ENCODE assay signal across 25 mouse cellular contexts in genomic region chr17:56309191-56309945, GRCm38 (mm10). TPM values are rescaled to one million over a fixed set of nuclear protein-coding genes. Genes with fewer than 3 reads are reported as not detected.
A peak's percentile ranks its signal among the peaks of the same experiment; 100 is the strongest.
DNase-seq lines count a peak whose midpoint lies in the region; ATAC-seq and TF ChIP-seq lines count a peak whose summit lies in the region.
"Had no signal": no experiment of that assay in that cellular context is flagged by ENCODE, and none has a peak within 500 bp of the region (broad histone marks: within the 10 kb centered on the region; RNA-seq: fewer than 3 reads in every experiment).

No protein-coding gene starts in this region.

- 79% methylated on average over 15 of the region's 15 CpGs for WGBS in kidney, embryonic 15.5 days
- 89% methylated on average over 15 of the region's 15 CpGs for WGBS in embryonic facial prominence, embryonic 12.5 days
- WGBS in forebrain, postnatal 0 days, result 86% methylated on average over 15 of the region's 15 CpGs

- no peak for TF ChIP-seq CTCF in forebrain, postnatal 0 days (IDR thresholded peaks at IDR 0.05; ENCODE audit: low read depth)

- 0 out of 2 replicates have a peak overlapping the region, but pooled peaks have one; percentile 7 for H3K9ac ChIP-seq in kidney, embryonic 15.5 days
- 0 out of 2 replicates have a peak overlapping the region, but pooled peaks have one; percentile 10 for H3K9ac ChIP-seq in embryonic facial prominence, embryonic 12.5 days
- no peak overlapping the region for H3K9ac ChIP-seq in forebrain, postnatal 0 days
- H3K9ac ChIP-seq: heart, embryonic 12.5 days; hindbrain, embryonic 14.5 days had no signal

- peaks cover 90% of the 10 kb centered on the region for H3K36me3 ChIP-seq in kidney, embryonic 15.5 days
- H3K36me3 ChIP-seq in embryonic facial prominence, embryonic 12.5 days, result peaks cover 80% of the 10 kb centered on the region
- no peaks in the 10 kb centered on the region for H3K36me3 ChIP-seq in forebrain, postnatal 0 days (ENCODE audit: insufficient read depth)

- no peaks in the 10 kb centered on the region for H3K9me3 ChIP-seq in kidney, embryonic 15.5 days (replicated peaks)
- H3K9me3 ChIP-seq in embryonic facial prominence, embryonic 12.5 days, result no peaks in the 10 kb centered on the region
- no peaks in the 10 kb centered on the region for H3K9me3 ChIP-seq in forebrain, postnatal 0 days (ENCODE audit: low read length)
- H3K9me3 ChIP-seq: heart, embryonic 12.5 days had no signal

- no peak for ATAC-seq in kidney, embryonic 15.5 days (replicated peaks; ENCODE audit: low FRiP score)
- ATAC-seq in embryonic facial prominence, embryonic 12.5 days (ENCODE audit: insufficient number of reproducible peaks, insufficient read depth, low FRiP score, low TSS enrichment), result no peak
- ATAC-seq in forebrain, postnatal 0 days, result no peak
- ATAC-seq: intestine, embryonic 16.5 days had no signal

- H3K4me1 ChIP-seq in kidney, embryonic 15.5 days, result peaks cover 47% of the 10 kb centered on the region
- H3K4me1 ChIP-seq in embryonic facial prominence, embryonic 12.5 days, result peaks cover 26% of the 10 kb centered on the region
- no peaks in the 10 kb centered on the region for H3K4me1 ChIP-seq in forebrain, postnatal 0 days (ENCODE audit: insufficient read depth)

- H3K27ac ChIP-seq in kidney, embryonic 15.5 days, result peak overlapping the region; percentile 98; the same call in 1 of the 2 replicates
- H3K27ac ChIP-seq in embryonic facial prominence, embryonic 12.5 days, result no peak overlapping the region
- H3K27ac ChIP-seq in forebrain, postnatal 0 days (ENCODE audit: low read depth, low read length), result no peak overlapping the region
- H3K27ac ChIP-seq: gastrocnemius, adult 2 months; hindbrain, embryonic 14.5 days had no signal

- H3K4me3 ChIP-seq in kidney, embryonic 15.5 days (replicated peaks), result no peak overlapping the region
- no peak overlapping the region for H3K4me3 ChIP-seq in embryonic facial prominence, embryonic 12.5 days
- no peak overlapping the region for H3K4me3 ChIP-seq in forebrain, postnatal 0 days (ENCODE audit: low read depth, low read length)
- H3K4me3 ChIP-seq: gastrocnemius, adult 2 months; heart, embryonic 12.5 days had no signal

- DNase-seq in kidney, adult 8-10 months, result no peak
- peak; percentile 34 to 45 for DNase-seq in B cell, adult 2 months
- DNase-seq in lung, postnatal 4 days, result peak; percentile 33 to 79
- no peak for DNase-seq in gastrocnemius, postnatal 10 days
- no peak for DNase-seq in forebrain, postnatal 0 days
- DNase-seq: cerebellum, adult 8-10 months; gastrocnemius, adult 2 months; kidney, postnatal 25 days; right cerebral cortex, adult 18-20 months; thymus, postnatal 36 days had no signal

- no peaks in the 10 kb centered on the region for H3K27me3 ChIP-seq in kidney, embryonic 15.5 days
- no peaks in the 10 kb centered on the region for H3K27me3 ChIP-seq in embryonic facial prominence, embryonic 12.5 days
- no peaks in the 10 kb centered on the region for H3K27me3 ChIP-seq in forebrain, postnatal 0 days (ENCODE audit: insufficient read depth, low read length)
- H3K27me3 ChIP-seq: heart, embryonic 12.5 days had no signal

- H3K4me2 ChIP-seq in kidney, embryonic 15.5 days, result no peak overlapping the region
- no peak overlapping the region for H3K4me2 ChIP-seq in embryonic facial prominence, embryonic 12.5 days (replicated peaks)
- no peak overlapping the region for H3K4me2 ChIP-seq in forebrain, postnatal 0 days (ENCODE audit: low read depth)
- H3K4me2 ChIP-seq: heart, embryonic 12.5 days; hindbrain, embryonic 14.5 days; midbrain, embryonic 11.5 days had no signal

RNA-seq across cellular contexts. Expression of gene Uhrf1, which starts 6.2 kb away (rescaled TPM):
- 162 and 175 TPM in 2 replicates for polyA plus RNA-seq in kidney, embryonic 15.5 days (2015; fragmentation: Nextera tagmentation; extraction: Ambion mirVana)
- polyA plus RNA-seq in embryonic facial prominence, embryonic 12.5 days (2016; fragmentation: Nextera tagmentation; extraction: Ambion mirVana), result 157 and 160 TPM in 2 replicates
- total RNA-seq in gastrocnemius, postnatal 10 days (2021), result 10 to 100 TPM; 14.4 to 20.3 TPM
- 7.4 and 11.6 TPM in 2 replicates for total RNA-seq in forebrain, postnatal 0 days (2014; rRNA removed)
- 8.9 and 9.9 TPM in 2 replicates for polyA plus RNA-seq in forebrain, postnatal 0 days (2015; fragmentation: Nextera tagmentation; extraction: Ambion mirVana)

RNA-seq across cellular contexts. Expression of gene Arrdc5, which starts 9.3 kb away (rescaled TPM):
- 0.31 TPM in 1 of 2 replicates, not detected in the other for polyA plus RNA-seq in kidney, embryonic 15.5 days (2015; fragmentation: Nextera tagmentation; extraction: Ambion mirVana)
- not detected in 2 replicates for polyA plus RNA-seq in embryonic facial prominence, embryonic 12.5 days (2016; fragmentation: Nextera tagmentation; extraction: Ambion mirVana)
- total RNA-seq in gastrocnemius, postnatal 10 days (2021), result not detected
- total RNA-seq in forebrain, postnatal 0 days (2014; rRNA removed), result not detected in 2 replicates
- not detected in 2 replicates for polyA plus RNA-seq in forebrain, postnatal 0 days (2015; fragmentation: Nextera tagmentation; extraction: Ambion mirVana)
- total RNA-seq: adrenal gland, adult 18-20 months; gastrocnemius, adult 2 months; granulocyte monocyte progenitor cell, adult 5-6 weeks; heart, postnatal 25 days; layer of hippocampus, adult 8-10 months; left cerebral cortex, postnatal 36 days; liver, adult 2 months; monocyte, adult 5-6 weeks had no signal
- polyA plus RNA-seq: heart, embryonic 12.5 days; hindbrain, embryonic 14.5 days; intestine, embryonic 16.5 days; liver, adult 2 months; midbrain, embryonic 11.5 days; neural tube, embryonic 11.5 days; small intestine, adult 2 months had no signal

RNA-seq across cellular contexts. Expression of gene Kdm4b, which starts 16.5 kb away (rescaled TPM):
- 32.3 and 34.3 TPM in 2 replicates for polyA plus RNA-seq in kidney, embryonic 15.5 days (2015; fragmentation: Nextera tagmentation; extraction: Ambion mirVana)
- polyA plus RNA-seq in embryonic facial prominence, embryonic 12.5 days (2016; fragmentation: Nextera tagmentation; extraction: Ambion mirVana), result 54.6 and 58.8 TPM in 2 replicates
- 10 to 100 TPM; 24.9 to 28.6 TPM for total RNA-seq in gastrocnemius, postnatal 10 days (2021)
- total RNA-seq in forebrain, postnatal 0 days (2014; rRNA removed), result 107 and 133 TPM in 2 replicates
- 46.8 and 53.2 TPM in 2 replicates for polyA plus RNA-seq in forebrain, postnatal 0 days (2015; fragmentation: Nextera tagmentation; extraction: Ambion mirVana)

RNA-seq across cellular contexts. Expression of gene Plin3, which starts 16.7 kb away (rescaled TPM):
- polyA plus RNA-seq in kidney, embryonic 15.5 days (2015; fragmentation: Nextera tagmentation; extraction: Ambion mirVana), result 68.9 and 77.4 TPM in 2 replicates
- polyA plus RNA-seq in embryonic facial prominence, embryonic 12.5 days (2016; fragmentation: Nextera tagmentation; extraction: Ambion mirVana), result 56.6 and 67.4 TPM in 2 replicates
- total RNA-seq in gastrocnemius, postnatal 10 days (2021), result 10 to 100 TPM; 37.2 to 41.7 TPM
- total RNA-seq in forebrain, postnatal 0 days (2014; rRNA removed), result 8.1 and 8.5 TPM in 2 replicates
- 12.4 and 13.9 TPM in 2 replicates for polyA plus RNA-seq in forebrain, postnatal 0 days (2015; fragmentation: Nextera tagmentation; extraction: Ambion mirVana)

RNA-seq across cellular contexts. Expression of gene Ticam1, which starts 32.8 kb away (rescaled TPM):
- 6.0 and 6.2 TPM in 2 replicates for polyA plus RNA-seq in kidney, embryonic 15.5 days (2015; fragmentation: Nextera tagmentation; extraction: Ambion mirVana)
- 2.7 and 3.5 TPM in 2 replicates for polyA plus RNA-seq in embryonic facial prominence, embryonic 12.5 days (2016; fragmentation: Nextera tagmentation; extraction: Ambion mirVana)
- 1 to 10 TPM; 6.6 to 6.8 TPM for total RNA-seq in gastrocnemius, postnatal 10 days (2021)
- total RNA-seq in forebrain, postnatal 0 days (2014; rRNA removed), result 1.9 and 2.5 TPM in 2 replicates
- polyA plus RNA-seq in forebrain, postnatal 0 days (2015; fragmentation: Nextera tagmentation; extraction: Ambion mirVana), result 1.2 and 1.5 TPM in 2 replicates

Comparison
In these comparisons a context has a peak if more than half of its experiments do, and no peak if none do; other contexts are left out.
1. DNase-seq: peak in B cell, adult 2 months (2 of 2) and lung, postnatal 4 days (2 of 2); none in kidney, adult 8-10 months (0 of 2), gastrocnemius, postnatal 10 days (single experiment) and forebrain, postnatal 0 days (single experiment).
2. RNA of gene Uhrf1, which starts 6.2 kb away (polyA plus RNA-seq): 162 to 175 TPM in kidney, embryonic 15.5 days and 157 to 160 TPM in embryonic facial prominence, embryonic 12.5 days; 8.9 to 9.9 TPM in forebrain, postnatal 0 days; every median in the first group is over 10 times any median in the second.